Mouse (Mus musculus) lung, postnatal 0 days (tissue): ENCODE results near the gene H2-DMb2.

Experiments used
- CTCF ChIP-seq: IDR thresholded peaks from 2 replicates; pipeline ENCODE4 v1.5.1; 2016; ENCODE audit warnings: antibody characterized with exemption, mild to moderate bottlenecking
- EP300 ChIP-seq: IDR thresholded peaks from 2 replicates; pipeline ENCODE4 v1.6.1; 2016; ENCODE audit warnings: antibody characterized with exemption, mild to moderate bottlenecking, control low read depth

DNA sequence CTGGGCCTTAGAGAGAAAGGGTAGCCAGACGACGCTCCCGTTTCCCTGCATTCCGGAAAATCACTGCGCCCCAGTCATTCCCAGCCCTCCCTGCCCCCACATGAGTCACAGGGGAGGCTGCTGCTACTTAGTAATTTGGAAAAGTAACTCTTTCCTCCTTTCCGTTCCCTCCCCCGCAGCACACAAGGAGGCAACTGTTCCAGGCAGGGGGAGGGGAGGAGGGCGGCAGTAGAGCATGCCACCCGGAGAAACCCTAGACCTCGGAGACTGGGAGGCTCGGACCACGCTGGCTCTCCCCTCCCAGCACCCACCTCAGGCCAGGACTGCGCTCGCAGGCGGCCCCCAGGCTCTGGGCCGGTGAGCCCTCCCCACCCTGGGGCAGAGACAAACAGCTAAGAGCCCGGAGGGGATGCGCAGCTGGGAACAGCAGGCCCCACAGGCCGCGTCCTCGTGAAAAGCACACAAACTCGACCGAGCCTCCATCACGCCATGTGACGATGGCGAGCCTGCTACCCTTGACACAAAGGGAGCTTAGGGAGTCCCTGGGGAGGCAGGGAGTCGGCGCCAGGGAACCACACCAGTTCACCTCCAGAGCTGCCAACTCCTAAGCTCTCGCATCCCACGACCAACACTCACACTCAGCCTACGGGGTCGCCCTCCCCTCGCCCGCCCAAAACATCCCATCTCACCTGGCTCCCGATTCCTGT lies 21.8 kb upstream of the H2-DMb2 start:
- TF ChIP-seq CTCF = no peak
- TF ChIP-seq EP300 = peak; percentile 69; the same call in 1 of the 2 replicates
